Mouse (Mus musculus) thymus, adult 2 months (tissue): ENCODE data around the gene Prex1. TPM values are rescaled to one million over a fixed set of nuclear protein-coding genes. Genes with fewer than 3 reads are reported as not detected.

ENCODE experiments used
- DNase-seq: peaks from one replicate; pipeline ENCODE4 v3.0.0; 2021
- H3K27ac ChIP-seq: fragments of 200-500 bp; 2 replicates; pipeline ENCODE4 v1.5.1; 2012; ENCODE audit warnings: low read length, control low read depth; ENCODE audit not compliant: control insufficient read depth, insufficient read depth
- H3K27me3 ChIP-seq: fragments of 200-500 bp; 2 replicates; pipeline ENCODE4 v1.6.1; 2012; ENCODE audit warnings: mild to moderate bottlenecking, low read length, moderate library complexity, mixed read lengths; ENCODE audit not compliant: control insufficient read depth, insufficient read depth
- H3K36me3 ChIP-seq: fragments of 200-500 bp; 2 replicates; pipeline ENCODE4 v1.6.1; 2012; ENCODE audit warnings: mild to moderate bottlenecking, low read length, moderate library complexity; ENCODE audit not compliant: control insufficient read depth, insufficient read depth
- H3K4me1 ChIP-seq: fragments of 200-500 bp; replicated peaks from 2 replicates; pipeline ENCODE4 v1.6.1; 2012; ENCODE audit warnings: low read length; ENCODE audit not compliant: control insufficient read depth, insufficient read depth
- H3K4me3 ChIP-seq: fragments of 200-500 bp; 2 replicates; pipeline ENCODE4 v1.5.1; 2012; ENCODE audit warnings: mild to moderate bottlenecking, low read length, control low read depth, moderate library complexity; ENCODE audit not compliant: control insufficient read depth, insufficient read depth
- CTCF ChIP-seq: fragments of 200-500 bp; IDR thresholded peaks from 2 replicates; pipeline ENCODE4 v1.5.1; 2012; ENCODE audit warnings: mild to moderate bottlenecking, control low read depth, low read length, moderate library complexity, borderline replicate concordance; ENCODE audit not compliant: control insufficient read depth, poor library complexity, insufficient read depth; ENCODE audit errors: extremely low read depth
- POLR2A ChIP-seq: fragments of 200-500 bp; IDR thresholded peaks from 2 replicates; pipeline ENCODE4 v1.6.1; 2012; ENCODE audit warnings: mild to moderate bottlenecking, low read length, control low read depth, moderate library complexity; ENCODE audit not compliant: control insufficient read depth, poor library complexity, insufficient read depth; ENCODE audit errors: extremely low read depth
- WGBS: fragments of 180-500 bp; shearing (Covaris S2); methylation state at CpG from one replicate; pipeline ENCODE4 v1.1.7; 2018; 5-methylcytosine and 5-hydroxymethylcytosine counted together
- polyA plus RNA-seq: library from polyadenylated mRNA; depleted of rRNA; stranded (reverse); fragments of >200 nt; gene quantifications from 2 replicates; pipeline ENCODE4 v1.2.3, GENCODE M21; 2012

Prex1 gene
- polyA plus RNA-seq, 1 experiment, result 264 TPM

DNA sequence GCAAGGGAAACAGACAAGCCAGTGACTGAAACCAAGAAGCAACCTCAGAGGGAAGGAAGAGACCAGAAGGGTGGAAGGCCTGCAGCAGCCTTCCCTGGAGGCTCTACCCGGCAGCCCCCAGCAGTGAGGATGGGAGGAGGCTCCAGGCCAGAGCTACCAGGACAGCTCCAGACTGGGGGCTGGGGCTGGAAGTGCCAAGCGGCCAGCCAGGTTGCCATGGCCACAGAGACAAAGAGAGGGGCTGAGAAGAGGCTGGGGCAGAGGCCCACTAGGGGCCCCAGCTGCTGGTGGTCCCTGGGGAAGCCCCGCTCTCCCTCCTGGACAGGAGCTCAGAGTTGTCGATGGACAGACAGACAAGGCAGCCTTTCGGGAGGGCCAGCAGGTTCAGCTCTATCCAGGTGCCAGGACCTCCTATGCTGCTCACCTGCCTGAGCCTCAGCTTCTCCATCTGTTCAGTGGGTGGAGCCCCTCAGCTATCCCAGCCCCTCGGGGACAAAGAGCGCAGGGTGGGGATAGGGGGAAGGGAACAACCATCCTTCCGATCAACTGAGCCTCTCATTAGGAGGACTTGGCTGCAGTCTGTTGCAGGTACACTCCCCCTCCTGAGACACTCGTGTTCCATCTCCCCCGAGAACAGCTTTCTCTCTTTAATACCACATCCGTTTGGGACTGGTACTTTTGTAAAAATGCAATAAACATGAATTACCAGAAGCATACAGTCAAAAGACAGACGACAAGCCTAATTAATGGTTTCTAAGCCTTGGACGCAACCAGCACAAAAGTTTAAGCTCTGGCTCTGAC, 34.5 kb downstream of the Prex1 start:
- H3K4me1 ChIP-seq, result peaks cover 55% of the 10 kb centered on the region
- TF ChIP-seq CTCF (no peak), POLR2A (no peak)
- 78% methylated on average over 13 of the region's 13 CpGs for WGBS
- H3K36me3 ChIP-seq, result no peaks in the 10 kb centered on the region
- no peak overlapping the region for H3K4me3 ChIP-seq
- no peak overlapping the region for H3K27ac ChIP-seq
- DNase-seq, result no peak
- H3K27me3 ChIP-seq, result no peaks in the 10 kb centered on the region

DNA sequence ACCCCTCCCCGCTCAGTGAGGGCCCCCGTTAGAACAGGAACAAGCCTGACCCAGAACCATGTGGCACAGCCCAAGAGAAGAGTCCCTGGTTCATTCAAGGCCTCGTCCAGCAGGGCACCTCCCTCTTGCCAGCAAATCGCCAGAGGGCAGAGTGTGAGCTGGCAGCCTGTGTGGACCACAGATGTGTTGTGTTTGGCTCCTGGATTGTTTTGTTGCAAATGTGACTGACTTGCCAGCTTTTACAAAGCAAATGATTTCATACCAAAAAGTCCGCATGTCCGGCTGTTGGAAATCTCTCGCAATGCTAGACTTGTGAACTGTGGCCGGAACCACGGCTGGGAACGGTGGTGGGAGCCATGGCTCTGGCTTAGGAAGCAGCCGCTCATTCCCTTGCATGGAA, 36.7 kb downstream of the Prex1 start:
- 95% methylated on average over 11 of the region's 11 CpGs for WGBS
- no peaks in the 10 kb centered on the region for H3K27me3 ChIP-seq
- no peak overlapping the region for H3K4me3 ChIP-seq
- H3K4me1 ChIP-seq, result peaks cover 65% of the 10 kb centered on the region
- TF ChIP-seq POLR2A, result no peak
- H3K27ac ChIP-seq, result no peak overlapping the region
- no peak for DNase-seq
- H3K36me3 ChIP-seq, result no peaks in the 10 kb centered on the region

DNA sequence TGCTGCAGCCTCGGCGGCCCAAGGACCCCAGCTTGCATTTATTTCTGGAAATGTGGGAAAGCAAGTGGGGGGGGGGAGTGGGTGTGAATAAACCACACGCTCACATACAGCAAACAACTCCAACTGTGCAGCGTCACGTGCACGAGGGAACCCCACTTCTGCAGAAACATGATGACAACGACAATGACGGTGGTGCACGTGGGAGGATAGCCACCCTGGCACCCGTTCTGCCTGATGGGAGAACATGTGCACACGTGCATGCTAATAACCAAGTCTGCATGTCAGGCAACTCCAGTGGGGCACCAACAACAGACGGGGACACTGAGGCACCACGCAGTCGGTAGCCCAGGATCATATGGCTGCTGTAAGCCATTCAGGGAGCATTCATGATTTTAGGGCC, 37.1 kb downstream of the Prex1 start:
- TF ChIP-seq CTCF, result no peak
- no peak for TF ChIP-seq POLR2A
- DNase-seq, result no peak
- H3K27ac ChIP-seq, result no peak overlapping the region
- peaks cover 69% of the 10 kb centered on the region for H3K4me1 ChIP-seq
- no peak overlapping the region for H3K4me3 ChIP-seq
- 91% methylated on average over 14 of the region's 14 CpGs for WGBS
- H3K27me3 ChIP-seq, result no peaks in the 10 kb centered on the region
- no peaks in the 10 kb centered on the region for H3K36me3 ChIP-seq

DNA sequence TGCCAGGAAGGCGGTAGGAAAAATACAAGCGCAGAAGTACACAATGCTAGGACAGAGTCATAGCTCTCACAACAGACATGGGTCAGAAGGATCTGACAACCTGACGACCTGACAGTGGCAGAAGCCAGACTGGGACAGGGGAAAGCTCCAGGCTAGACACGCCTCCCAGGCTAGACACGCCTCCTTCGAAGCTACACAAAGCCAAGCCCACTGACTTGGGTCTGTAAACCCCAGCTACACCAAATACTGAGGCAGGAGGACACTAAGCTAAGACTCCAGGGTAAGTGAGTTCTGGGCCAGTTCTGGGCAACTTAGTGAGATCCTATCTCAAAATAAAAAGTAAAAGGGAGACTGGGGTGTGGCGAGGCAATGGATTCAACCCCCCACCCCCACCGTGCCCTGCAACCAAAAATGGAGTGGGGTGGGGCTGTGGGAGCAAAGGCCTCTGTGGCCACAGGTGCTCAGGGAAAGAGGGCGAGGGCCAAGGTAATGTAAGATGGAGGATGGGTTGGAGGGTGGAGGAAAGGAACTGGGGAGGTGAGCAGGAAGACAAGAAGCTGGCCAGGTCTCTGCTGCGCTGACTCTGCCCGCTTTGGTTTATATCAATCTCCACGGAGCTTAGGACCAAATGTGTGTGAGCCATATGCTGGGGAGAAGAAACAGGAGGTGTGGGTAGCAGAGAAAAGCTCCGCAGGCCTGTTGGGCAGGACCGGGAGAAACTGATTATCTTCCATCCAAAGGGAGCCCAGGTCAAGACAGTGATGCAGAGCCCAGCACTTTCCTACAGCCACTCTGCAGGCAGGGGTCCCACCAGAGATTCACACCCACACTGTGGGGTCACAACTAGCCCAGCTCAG, 37.8 kb downstream of the Prex1 start:
- Histone ChIP-seq H3K4me3 (no peak overlapping the region), H3K27ac (peak overlapping the region; percentile 6; the same call in 1 of the 2 replicates), H3K27me3 (no peaks in the 10 kb centered on the region), H3K4me1 (peaks cover 74% of the 10 kb centered on the region), H3K36me3 (no peaks in the 10 kb centered on the region)
- TF ChIP-seq CTCF (no peak), POLR2A (no peak)
- no peak for DNase-seq
- WGBS, result 71% methylated on average over 14 of the region's 14 CpGs

DNA sequence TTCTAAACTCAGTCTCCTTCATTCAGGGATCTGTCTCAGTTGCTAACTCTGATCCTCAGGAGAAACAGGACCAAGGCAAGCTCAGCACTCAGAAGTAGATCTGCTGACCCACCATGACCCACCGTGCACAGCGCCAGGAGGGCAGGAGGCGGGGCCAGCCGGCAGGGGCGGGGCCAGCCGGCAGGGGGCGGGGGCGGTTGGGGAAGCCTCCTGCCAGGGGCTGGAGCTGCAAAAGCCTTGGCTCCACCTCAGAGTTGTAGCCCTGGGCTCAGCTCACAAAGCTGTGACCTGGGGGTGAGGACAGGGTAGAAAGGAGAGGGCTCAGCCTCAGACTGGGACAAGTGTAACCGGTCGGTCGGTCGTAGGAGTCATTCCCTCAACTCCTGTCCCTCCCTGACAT, 38.9 kb downstream of the Prex1 start:
- TF ChIP-seq CTCF (no peak), POLR2A (no peak)
- WGBS, result 37% methylated on average over 12 of the region's 12 CpGs
- no peak for DNase-seq
- Histone ChIP-seq H3K4me3 (no peak overlapping the region), H3K36me3 (no peaks in the 10 kb centered on the region), H3K27me3 (no peaks in the 10 kb centered on the region), H3K27ac (no peak overlapping the region; the same call in 1 of the 2 replicates), H3K4me1 (peaks cover 78% of the 10 kb centered on the region)

DNA sequence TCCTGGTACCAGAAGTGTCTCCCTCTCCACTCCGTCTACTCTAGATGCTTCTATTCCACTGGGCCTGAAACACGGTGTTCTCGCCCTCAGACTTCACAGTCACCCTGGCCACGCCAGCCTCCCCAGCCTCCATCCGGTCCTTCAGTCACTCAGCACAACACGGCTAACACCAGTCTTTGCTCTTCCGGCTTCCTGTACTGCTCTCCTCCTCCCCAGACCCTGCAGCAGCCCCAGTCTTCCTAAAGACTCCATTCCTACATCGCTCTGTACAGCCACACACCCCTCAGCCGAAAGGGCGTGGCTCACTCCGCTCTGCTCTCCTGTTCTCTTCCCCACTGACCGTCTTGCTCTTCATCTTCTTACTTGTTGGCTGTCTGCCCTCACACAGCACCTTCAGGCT, 39.7 kb downstream of the Prex1 start:
- Histone ChIP-seq H3K27ac (peak overlapping the region; percentile 47), H3K36me3 (no peaks in the 10 kb centered on the region), H3K4me3 (no peak overlapping the region), H3K4me1 (peaks cover 78% of the 10 kb centered on the region), H3K27me3 (no peaks in the 10 kb centered on the region)
- no peak for TF ChIP-seq CTCF
- no peak for DNase-seq
- WGBS, result 58% methylated on average over 12 of the region's 12 CpGs
